Mouse (Mus musculus): ENCODE data around the gene Kif1a. TPM values are rescaled to one million over a fixed set of nuclear protein-coding genes. Genes with fewer than 3 reads are reported as not detected.

The Kif1a gene
- polyA plus RNA-seq (2014; fragmentation: Nextera tagmentation; extraction: Ambion mirVana), result 51.0 and 59.6 TPM in 2 replicates

DNA sequence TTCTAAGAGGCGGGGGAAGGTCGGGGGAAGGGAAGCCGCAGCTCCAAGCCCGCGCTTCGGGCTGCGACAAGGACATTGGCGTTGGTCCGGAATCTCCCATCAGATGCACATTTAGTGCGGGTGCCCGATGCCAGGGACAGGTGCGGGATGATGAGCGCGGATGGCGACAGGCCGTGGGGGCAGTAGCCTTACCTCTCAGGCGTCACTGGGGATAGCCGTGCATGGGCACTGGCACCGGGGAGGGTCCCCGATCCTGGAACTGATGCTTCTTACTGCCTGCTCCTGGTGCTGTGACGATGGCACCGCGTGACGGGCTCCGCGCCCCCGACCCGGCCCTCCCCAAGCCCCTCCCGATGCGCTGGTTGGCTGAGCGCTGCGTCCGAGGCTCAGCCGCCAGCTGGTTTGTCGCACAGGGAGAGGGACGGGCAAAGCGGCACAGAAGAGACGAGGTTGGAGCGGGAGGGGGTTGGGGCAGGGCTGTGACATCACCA lies at the start of gene Kif1a:
Kif1a (minus strand) TSS at position 381 of the 491 bp plus-strand sequence.
- under 1% methylated on average over 39 of the region's 39 CpGs for WGBS
- DNase-seq (ENCODE audit: low spot score, missing footprints) (peak; percentile 97), ATAC-seq (ENCODE audit: low FRiP score) (peak; percentile 87)
- Histone ChIP-seq H3K4me1 (ENCODE audit: control insufficient read depth, insufficient read depth, low read length) (peaks cover 8% of the 10 kb centered on the region; the same call in 1 of the 2 replicates), H3K9ac (ENCODE audit: low read length) (peak within 1 kb of the TSS; percentile 81), H3K36me3 (ENCODE audit: control insufficient read depth, insufficient read depth, low read length) (no peaks in the 10 kb centered on the region; the same call in 1 of the 2 replicates), H3K27ac (ENCODE audit: low read depth, low read length) (peak within 1 kb of the TSS; percentile 47), H3K9me3 (ENCODE audit: control insufficient read depth, low read length) (no peaks in the 10 kb centered on the region), H3K4me2 (peak within 1 kb of the TSS; percentile 97), H3K4me3 (ENCODE audit: low read depth, low read length) (peak within 1 kb of the TSS; percentile 69), H3K27me3 (ENCODE audit: control insufficient read depth, insufficient read depth, low read length) (peaks cover 10% of the 10 kb centered on the region; the same call in 1 of the 2 replicates)

DNA sequence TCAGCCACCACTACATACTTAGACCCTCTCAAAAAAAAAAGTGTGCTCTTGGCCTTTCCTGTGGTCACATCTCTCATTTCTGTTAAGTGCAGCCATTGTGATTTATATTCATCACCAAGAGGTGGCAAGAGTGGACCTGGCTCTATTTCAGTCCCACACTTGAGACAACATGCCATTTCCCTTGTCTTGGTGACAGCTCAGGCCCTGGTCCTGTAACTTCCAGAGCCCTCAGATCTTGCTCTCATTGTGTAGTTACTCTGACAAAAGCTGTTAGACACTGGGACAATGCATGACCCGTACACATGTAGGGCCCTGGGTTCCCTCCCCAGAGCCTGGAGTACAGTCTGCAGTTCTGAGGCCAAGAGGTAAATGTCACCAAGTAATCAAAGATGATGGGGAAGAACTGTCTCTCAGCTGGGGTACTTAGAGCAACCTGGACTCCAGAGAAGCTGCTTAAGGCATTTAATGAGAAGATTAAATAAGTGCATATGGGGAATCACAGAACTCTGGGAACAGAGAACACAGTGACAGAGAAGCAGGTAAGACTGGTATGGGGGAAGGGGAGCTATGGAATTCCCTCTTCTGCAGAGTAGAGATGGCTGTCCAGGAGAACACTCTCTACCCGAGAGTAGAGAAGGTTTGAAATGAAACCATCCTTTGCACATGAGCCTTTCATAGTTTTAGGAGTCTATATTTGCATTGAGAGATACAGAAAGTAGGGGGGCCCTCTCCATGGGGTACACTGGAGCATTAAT lies 49.3 kb upstream of the Kif1a start:
- no peak for ATAC-seq (ENCODE audit: low FRiP score)
- 69% methylated on average over 2 of the region's 2 CpGs for WGBS
- Histone ChIP-seq H3K9me3 (ENCODE audit: control insufficient read depth, low read length) (no peaks in the 10 kb centered on the region), H3K27ac (ENCODE audit: low read depth, low read length) (no peak overlapping the region), H3K36me3 (ENCODE audit: control insufficient read depth, insufficient read depth, low read length) (no peaks in the 10 kb centered on the region), H3K9ac (ENCODE audit: low read length) (no peak overlapping the region), H3K4me3 (ENCODE audit: low read depth, low read length) (no peak overlapping the region), H3K4me1 (ENCODE audit: control insufficient read depth, insufficient read depth, low read length) (no peaks in the 10 kb centered on the region), H3K27me3 (ENCODE audit: control insufficient read depth, insufficient read depth, low read length) (no peaks in the 10 kb centered on the region), H3K4me2 (no peak overlapping the region)
- peak; percentile 23 for DNase-seq (ENCODE audit: low spot score, missing footprints)

DNA sequence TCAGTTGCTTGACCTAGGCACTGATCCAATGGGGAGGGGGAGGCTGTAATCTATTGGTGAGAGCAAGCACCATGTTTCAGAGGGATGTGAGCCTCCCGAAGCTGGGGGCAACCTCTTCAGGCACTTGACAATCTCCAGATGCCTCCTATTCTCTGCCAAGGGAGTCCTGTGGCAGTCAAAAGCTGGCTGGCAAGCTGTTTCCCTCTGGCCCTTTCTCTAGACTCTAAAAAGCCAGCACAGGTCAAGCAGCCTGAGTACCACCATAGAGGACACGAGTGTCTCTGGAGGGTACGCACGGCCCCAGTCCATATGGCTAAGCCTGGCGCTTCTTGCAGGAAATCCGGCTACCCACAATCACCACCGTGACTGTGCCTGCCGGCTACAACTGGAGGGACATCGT lies 42.4 kb upstream of the Kif1a start:
- Histone ChIP-seq H3K36me3 (ENCODE audit: control insufficient read depth, insufficient read depth, low read length) (no peaks in the 10 kb centered on the region), H3K9ac (ENCODE audit: low read length) (no peak overlapping the region), H3K4me3 (ENCODE audit: low read depth, low read length) (no peak overlapping the region), H3K9me3 (ENCODE audit: control insufficient read depth, low read length) (no peaks in the 10 kb centered on the region), H3K27ac (ENCODE audit: low read depth, low read length) (no peak overlapping the region), H3K4me1 (ENCODE audit: control insufficient read depth, insufficient read depth, low read length) (no peaks in the 10 kb centered on the region), H3K27me3 (ENCODE audit: control insufficient read depth, insufficient read depth, low read length) (no peaks in the 10 kb centered on the region), H3K4me2 (no peak overlapping the region)
- no peak for DNase-seq (ENCODE audit: low spot score, missing footprints)
- ATAC-seq (ENCODE audit: low FRiP score), result no peak
- WGBS, result 83% methylated on average over 9 of the region's 9 CpGs

DNA sequence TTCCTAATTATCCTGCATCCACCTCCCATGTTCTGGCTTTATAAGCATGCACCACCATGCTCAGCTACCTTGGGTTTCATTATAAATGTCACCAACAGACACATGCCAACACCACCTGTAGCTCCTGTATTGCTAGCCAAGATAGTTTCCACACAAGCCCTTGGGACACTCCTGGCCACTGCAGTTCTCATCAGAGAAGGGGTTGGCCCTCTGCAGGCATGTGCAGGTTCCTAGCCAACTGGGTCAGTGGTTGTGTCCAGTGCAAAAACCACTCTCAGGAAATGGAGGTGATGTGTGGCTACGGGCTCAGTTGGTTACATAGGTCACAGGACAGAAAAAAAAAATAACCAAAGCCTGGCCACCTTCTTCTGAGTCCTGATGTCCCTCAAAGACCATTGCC lies 41.1 kb upstream of the Kif1a start:
- no peak overlapping the region for H3K27ac ChIP-seq (ENCODE audit: low read depth, low read length)
- no peaks in the 10 kb centered on the region for H3K9me3 ChIP-seq (ENCODE audit: control insufficient read depth, low read length)
- WGBS, result 85% methylated on average over 1 of the region's 1 CpGs
- no peak overlapping the region for H3K9ac ChIP-seq (ENCODE audit: low read length)
- no peaks in the 10 kb centered on the region for H3K36me3 ChIP-seq (ENCODE audit: control insufficient read depth, insufficient read depth, low read length)
- DNase-seq (ENCODE audit: low spot score, missing footprints), result no peak
- no peak overlapping the region for H3K4me2 ChIP-seq
- H3K4me3 ChIP-seq (ENCODE audit: low read depth, low read length), result no peak overlapping the region
- no peak for ATAC-seq (ENCODE audit: low FRiP score)
- no peaks in the 10 kb centered on the region for H3K27me3 ChIP-seq (ENCODE audit: control insufficient read depth, insufficient read depth, low read length)
- H3K4me1 ChIP-seq (ENCODE audit: control insufficient read depth, insufficient read depth, low read length), result no peaks in the 10 kb centered on the region

DNA sequence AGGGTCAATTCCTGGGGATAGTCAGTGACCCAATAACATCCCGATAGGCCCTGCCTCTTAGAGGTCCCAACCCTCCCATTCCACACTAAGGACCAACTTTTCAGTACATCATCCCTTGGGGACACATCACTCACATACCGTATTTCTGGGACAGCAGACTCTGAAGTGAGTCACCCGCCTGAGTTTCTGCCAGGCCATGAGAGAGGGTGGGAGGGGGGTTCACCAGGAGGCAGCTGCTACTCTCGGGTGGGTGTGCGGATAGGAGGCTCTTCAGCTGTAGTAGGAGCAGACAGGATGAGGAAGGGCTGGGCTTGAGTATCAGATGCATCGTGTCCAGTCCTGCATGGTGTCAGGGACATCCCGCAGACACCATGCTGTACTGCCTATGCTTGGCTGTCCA lies 38.0 kb upstream of the Kif1a start:
- Histone ChIP-seq H3K9ac (ENCODE audit: low read length) (no peak overlapping the region), H3K4me1 (ENCODE audit: control insufficient read depth, insufficient read depth, low read length) (no peaks in the 10 kb centered on the region), H3K36me3 (ENCODE audit: control insufficient read depth, insufficient read depth, low read length) (no peaks in the 10 kb centered on the region), H3K4me2 (no peak overlapping the region), H3K4me3 (ENCODE audit: low read depth, low read length) (no peak overlapping the region), H3K27me3 (ENCODE audit: control insufficient read depth, insufficient read depth, low read length) (no peaks in the 10 kb centered on the region), H3K27ac (ENCODE audit: low read depth, low read length) (no peak overlapping the region), H3K9me3 (ENCODE audit: control insufficient read depth, low read length) (no peaks in the 10 kb centered on the region)
- 88% methylated on average over 7 of the region's 7 CpGs for whole genome bisulfite sequencing
- DNase-seq (ENCODE audit: low spot score, missing footprints) (no peak), ATAC-seq (ENCODE audit: low FRiP score) (no peak)

DNA sequence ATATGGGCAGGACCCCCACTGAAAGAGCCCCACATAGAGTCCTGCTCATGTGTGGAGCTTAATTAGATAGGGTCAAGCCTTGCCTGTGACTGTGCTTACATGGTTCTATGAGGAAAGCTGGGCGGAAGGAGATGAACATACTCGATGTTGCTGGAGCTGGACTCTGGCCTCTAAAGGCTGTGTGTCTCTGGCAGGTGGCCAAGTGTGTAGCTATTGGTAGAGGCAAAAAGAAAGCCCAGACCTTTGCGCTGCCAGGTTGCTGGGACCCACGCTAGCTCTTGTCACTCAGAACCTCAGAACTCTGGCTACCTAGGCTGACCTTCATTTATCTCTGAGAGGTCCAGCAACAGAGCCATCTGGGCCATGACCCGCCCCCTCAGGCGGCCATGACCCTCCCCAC lies 36.8 kb upstream of the Kif1a start:
- no peak for ATAC-seq (ENCODE audit: low FRiP score)
- Histone ChIP-seq H3K4me1 (ENCODE audit: control insufficient read depth, insufficient read depth, low read length) (no peaks in the 10 kb centered on the region), H3K4me3 (ENCODE audit: low read depth, low read length) (no peak overlapping the region), H3K4me2 (no peak overlapping the region), H3K36me3 (ENCODE audit: control insufficient read depth, insufficient read depth, low read length) (no peaks in the 10 kb centered on the region), H3K27me3 (ENCODE audit: control insufficient read depth, insufficient read depth, low read length) (no peaks in the 10 kb centered on the region), H3K27ac (ENCODE audit: low read depth, low read length) (no peak overlapping the region), H3K9ac (ENCODE audit: low read length) (no peak overlapping the region), H3K9me3 (ENCODE audit: control insufficient read depth, low read length) (no peaks in the 10 kb centered on the region)
- DNase-seq (ENCODE audit: low spot score, missing footprints), result no peak
- 86% methylated on average over 6 of the region's 6 CpGs for WGBS

DNA sequence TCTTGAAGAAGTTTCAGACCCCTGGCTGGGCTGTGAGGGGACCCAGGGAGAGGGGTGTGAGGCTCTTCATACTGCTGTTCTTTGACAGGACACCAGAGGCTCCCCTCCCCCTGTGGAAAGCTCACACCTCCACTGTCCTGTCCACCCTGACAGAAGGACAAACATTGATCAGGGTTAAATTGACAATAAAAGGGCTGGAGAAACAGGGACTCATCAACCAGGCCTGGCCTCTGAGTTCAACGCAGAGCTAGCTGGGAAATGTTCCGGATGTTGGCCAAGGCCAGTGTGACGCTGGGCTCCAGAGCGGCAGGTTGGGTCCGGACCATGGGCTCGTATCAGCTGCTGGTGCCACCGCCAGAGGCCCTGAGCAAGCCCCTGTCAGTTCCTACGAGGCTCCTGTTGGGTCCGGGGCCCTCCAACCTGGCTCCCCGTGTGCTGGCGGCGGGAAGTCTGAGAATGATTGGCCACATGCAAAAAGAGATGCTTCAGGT lies 33.3 kb upstream of the Kif1a start, which contains the start of gene Agxt:
Agxt (plus strand) TSS at position 205 of the 491 bp plus-strand sequence.
- WGBS, result 88% methylated on average over 12 of the region's 12 CpGs
- H3K4me3 ChIP-seq (ENCODE audit: low read depth, low read length), result no peak within 1 kb of the TSS
- H3K27ac ChIP-seq (ENCODE audit: low read depth, low read length), result no peak within 1 kb of the TSS
- ATAC-seq (ENCODE audit: low FRiP score), result no peak
- H3K9ac ChIP-seq (ENCODE audit: low read length), result no peak within 1 kb of the TSS
- H3K4me2 ChIP-seq, result no peak within 1 kb of the TSS
- H3K4me1 ChIP-seq (ENCODE audit: control insufficient read depth, insufficient read depth, low read length), result no peaks in the 10 kb centered on the region
- H3K9me3 ChIP-seq (ENCODE audit: control insufficient read depth, low read length), result no peaks in the 10 kb centered on the region
- no peaks in the 10 kb centered on the region for H3K27me3 ChIP-seq (ENCODE audit: control insufficient read depth, insufficient read depth, low read length)
- H3K36me3 ChIP-seq (ENCODE audit: control insufficient read depth, insufficient read depth, low read length), result no peaks in the 10 kb centered on the region
- DNase-seq (ENCODE audit: low spot score, missing footprints), result no peak

DNA sequence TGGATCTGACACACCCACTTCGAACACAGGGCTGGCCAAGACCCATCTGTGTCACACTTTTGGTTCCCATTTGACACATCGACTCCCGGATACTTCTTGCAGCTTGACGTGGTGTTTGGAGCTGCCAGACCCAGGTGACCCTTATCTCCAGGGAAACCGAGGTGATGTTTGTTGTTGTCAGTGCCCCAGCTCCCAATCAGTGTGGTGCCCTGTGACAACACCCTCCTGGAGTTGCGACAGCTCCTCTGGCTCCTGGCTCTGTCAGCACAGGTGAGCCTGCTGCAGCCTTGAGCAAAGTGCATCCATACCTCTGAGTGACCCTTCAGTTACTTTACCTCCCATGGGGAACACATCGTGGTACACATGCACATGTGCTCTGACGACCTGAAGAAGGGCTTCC lies 30.9 kb upstream of the Kif1a start:
- Histone ChIP-seq H3K4me1 (ENCODE audit: control insufficient read depth, insufficient read depth, low read length) (no peaks in the 10 kb centered on the region), H3K4me2 (no peak overlapping the region), H3K4me3 (ENCODE audit: low read depth, low read length) (no peak overlapping the region), H3K9ac (ENCODE audit: low read length) (no peak overlapping the region), H3K36me3 (ENCODE audit: control insufficient read depth, insufficient read depth, low read length) (no peaks in the 10 kb centered on the region), H3K9me3 (ENCODE audit: control insufficient read depth, low read length) (no peaks in the 10 kb centered on the region), H3K27ac (ENCODE audit: low read depth, low read length) (no peak overlapping the region), H3K27me3 (ENCODE audit: control insufficient read depth, insufficient read depth, low read length) (no peaks in the 10 kb centered on the region)
- DNase-seq (ENCODE audit: low spot score, missing footprints) (no peak), ATAC-seq (ENCODE audit: low FRiP score) (no peak)
- 74% methylated on average over 8 of the region's 8 CpGs for WGBS

DNA sequence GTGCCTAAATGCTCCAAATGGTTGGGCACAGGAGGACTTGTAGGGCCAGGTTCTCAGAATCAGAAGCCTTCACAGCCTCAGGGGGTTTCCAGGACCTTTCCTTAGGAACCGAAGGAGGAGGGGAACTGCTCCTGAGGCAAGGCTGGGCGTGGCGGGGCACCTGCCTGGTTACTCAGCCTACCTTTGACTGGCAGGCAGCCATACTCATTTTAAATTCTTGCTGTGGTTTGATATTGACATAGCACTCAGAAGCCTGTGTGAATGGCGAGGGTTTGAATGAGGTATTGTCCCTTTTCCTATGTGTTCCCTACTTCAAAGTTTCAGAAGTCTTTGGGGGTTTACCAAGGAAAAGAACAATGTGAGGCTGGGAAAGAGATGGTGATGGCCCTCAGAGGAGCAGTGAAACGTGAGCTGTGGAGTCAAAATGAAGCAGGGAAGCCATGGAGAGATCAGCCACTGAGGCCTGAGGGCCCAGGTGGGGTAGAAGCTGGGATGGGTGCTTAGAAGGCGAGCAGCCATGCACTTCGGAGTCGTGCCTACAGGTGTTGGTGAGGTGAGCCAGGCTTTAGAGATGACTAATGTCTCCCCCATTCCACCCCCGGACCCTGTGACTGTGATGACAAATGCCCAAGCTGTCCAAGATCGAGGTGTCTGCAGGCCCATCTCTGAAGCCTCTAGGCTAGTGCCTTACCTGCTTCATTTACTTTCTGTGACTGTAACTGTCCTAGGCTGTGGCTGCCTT lies 28.7 kb upstream of the Kif1a start:
- DNase-seq (ENCODE audit: low spot score, missing footprints) (no peak), ATAC-seq (ENCODE audit: low FRiP score) (no peak)

More for the DNA sequence above, 28.7 kb upstream of the Kif1a start:
- H3K27me3 ChIP-seq (ENCODE audit: control insufficient read depth, insufficient read depth, low read length), result no peaks in the 10 kb centered on the region
- H3K27ac ChIP-seq (ENCODE audit: low read depth, low read length), result no peak overlapping the region
- H3K9ac ChIP-seq (ENCODE audit: low read length), result no peak overlapping the region
- no peaks in the 10 kb centered on the region for H3K9me3 ChIP-seq (ENCODE audit: control insufficient read depth, low read length)
- no peaks in the 10 kb centered on the region for H3K4me1 ChIP-seq (ENCODE audit: control insufficient read depth, insufficient read depth, low read length)
- H3K4me2 ChIP-seq, result no peak overlapping the region
- H3K36me3 ChIP-seq (ENCODE audit: control insufficient read depth, insufficient read depth, low read length), result no peaks in the 10 kb centered on the region
- no peak overlapping the region for H3K4me3 ChIP-seq (ENCODE audit: low read depth, low read length)
- whole genome bisulfite sequencing, result 69% methylated on average over 10 of the region's 10 CpGs
